Mouse (Mus musculus): ENCODE results near the gene Plxdc2. TPM values are rescaled to one million over a fixed set of nuclear protein-coding genes. Genes with fewer than 3 reads are reported as not detected.
"Not testable (repeated sequence)": the region's sequence is repeated elsewhere in the genome, so short reads cannot be mapped to it uniquely, and the experiment has no call there.

Plxdc2 gene
- total RNA-seq, 2 experiments from 2014 or later: 11.5 to 16.8 TPM

DNA sequence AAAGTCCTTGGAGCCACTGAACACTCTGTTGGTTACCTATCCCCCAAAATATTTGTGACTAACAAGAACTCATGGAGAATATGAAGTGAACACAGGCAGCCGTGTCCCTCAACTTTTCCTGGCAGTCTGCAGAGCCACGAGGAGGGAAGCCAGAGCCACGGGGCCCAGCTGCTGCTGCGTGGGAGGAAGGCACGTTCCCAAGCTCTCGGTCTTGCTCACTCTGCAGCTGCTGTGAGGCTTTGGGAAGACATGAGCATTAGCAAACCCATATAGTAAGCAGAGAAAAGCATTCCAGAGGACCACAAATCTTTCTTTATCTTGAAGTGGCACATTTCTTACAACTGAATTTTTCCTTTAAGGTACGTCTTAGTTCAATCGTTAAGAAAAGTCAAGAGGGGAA, 382.1 kb downstream of the Plxdc2 start:
- peak; percentile 12 to 38 for DNase-seq (ENCODE audit: low spot score in 2 of 2)

DNA sequence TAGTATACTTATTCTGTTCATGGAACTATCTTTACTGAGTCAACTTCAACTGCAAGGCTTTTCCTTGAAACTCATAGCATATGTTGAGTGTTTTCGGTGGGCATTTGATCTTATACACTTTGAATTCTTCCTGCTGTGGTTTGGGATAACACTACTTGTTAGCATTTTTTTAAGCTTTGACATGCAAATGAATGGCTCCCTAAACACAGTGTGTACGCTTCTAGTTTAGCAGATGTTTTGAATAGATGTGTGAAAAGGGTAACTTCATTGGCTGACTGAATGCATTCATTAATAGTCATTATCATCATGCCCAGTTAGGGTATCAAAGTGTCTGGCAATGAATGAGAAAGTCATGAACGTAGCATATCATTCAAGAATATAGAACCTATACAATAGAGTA, 385.7 kb downstream of the Plxdc2 start:
- DNase-seq (ENCODE audit: low spot score in 2 of 2): no peak

DNA sequence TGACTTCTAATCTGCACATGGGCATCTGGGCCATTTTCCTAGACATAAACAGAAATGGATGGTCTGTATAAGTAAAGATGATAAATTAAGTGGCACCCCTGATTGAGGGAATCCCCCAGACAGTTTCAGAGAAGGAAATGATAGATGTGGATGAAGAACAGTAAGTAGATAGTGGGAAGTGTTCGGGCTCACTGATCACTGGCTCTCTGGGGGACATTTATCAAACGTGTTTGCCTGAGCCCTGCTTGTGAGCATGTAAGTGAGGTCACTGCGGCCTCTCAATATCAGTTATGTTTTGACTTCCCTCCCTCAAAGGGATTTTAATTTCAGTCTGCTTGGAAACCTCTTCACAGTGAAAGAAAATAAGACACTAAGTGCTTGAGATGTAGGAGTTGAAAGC, 387.5 kb downstream of the Plxdc2 start:
- no peak for DNase-seq (ENCODE audit: low spot score in 2 of 2)

DNA sequence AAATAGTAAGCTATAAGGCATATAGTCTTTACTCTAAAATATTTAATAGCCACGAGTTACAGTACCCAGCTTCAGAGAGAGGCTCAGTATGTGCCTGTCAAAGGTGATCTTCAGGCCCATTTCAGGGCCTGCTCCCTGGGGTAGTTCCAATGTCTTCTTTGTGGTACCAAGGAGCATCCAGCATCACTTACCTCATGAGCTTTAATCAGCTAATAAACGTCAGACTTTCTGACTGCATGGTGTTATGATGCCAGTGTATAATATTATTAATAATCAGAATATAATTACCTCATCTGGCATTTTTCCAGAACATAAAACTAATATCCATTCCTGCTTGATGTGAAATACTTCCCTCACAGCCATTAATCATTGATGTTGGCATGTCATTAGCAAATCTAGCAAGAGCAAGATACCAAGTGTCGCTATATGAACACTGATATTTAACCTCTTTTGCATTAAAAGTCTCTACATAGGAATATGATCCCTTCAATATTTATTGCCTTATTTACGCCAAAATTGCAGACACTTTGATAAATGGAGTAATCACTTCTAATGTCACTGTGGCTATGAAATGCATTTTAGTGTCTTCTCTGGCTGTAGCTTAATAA, 393.3 kb downstream of the Plxdc2 start:
- no peak for DNase-seq (ENCODE audit: low spot score in 2 of 2)

DNA sequence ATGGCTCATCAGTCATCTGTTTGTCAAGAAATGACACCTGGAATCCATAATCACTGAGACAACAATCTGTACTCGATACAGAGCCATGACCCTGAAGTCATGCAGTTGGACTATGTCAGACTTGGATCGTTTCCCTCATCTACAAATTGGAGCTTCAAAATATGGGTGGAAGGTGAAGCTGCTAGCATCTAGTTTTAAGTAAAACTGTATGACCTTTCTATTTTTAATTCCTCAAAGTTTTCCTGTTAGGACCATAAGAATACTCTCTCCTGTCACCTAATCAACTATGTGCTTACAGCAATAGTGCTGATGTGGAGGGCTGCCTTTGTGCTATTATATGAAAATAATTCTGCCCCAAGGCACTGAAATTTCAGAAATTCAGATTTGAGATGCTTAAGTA, 401.1 kb downstream of the Plxdc2 start:
- no peak for DNase-seq (ENCODE audit: low spot score in 2 of 2)

DNA sequence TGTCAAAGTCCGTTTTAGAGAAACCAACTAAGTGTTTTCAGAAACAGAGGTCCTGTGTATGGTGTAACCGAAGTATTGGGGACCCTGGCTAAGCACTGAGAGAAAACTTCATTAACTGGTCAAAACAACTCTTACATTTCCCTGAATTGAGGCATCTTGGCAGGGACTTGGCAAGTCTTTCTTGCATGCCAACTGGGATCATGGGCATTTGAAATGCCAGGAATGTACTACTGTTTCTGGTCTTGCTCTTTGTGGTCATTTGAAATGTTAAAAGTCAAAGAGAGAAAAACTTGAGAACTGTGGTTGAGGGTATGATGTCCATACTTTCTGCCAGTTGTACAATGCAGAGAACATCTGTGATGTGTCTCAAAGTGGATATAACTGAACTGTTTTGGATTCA, 403.7 kb downstream of the Plxdc2 start:
- no peak for DNase-seq (ENCODE audit: low spot score in 2 of 2)

DNA sequence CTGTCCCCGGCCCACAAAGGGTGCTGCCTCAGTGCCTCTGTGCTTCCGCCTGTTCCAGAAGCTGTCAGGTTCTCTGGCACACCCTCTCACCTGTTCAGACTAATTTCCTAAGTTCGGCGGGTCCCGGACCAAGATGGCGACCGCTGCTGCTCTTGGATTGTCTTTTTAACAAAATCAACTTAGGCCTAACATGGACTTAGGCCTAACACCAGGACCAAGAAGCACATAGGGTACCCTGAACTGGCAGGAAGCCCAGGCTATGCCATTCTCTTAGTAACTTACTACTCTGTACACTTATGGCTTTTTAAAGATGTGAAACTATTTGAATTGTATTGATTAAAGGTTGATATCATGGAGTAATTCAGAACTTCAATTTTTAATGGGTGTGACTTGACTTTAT, 413.0 kb downstream of the Plxdc2 start:
- not testable (repeated sequence) for DNase-seq (ENCODE audit: low spot score in 2 of 2)

DNA sequence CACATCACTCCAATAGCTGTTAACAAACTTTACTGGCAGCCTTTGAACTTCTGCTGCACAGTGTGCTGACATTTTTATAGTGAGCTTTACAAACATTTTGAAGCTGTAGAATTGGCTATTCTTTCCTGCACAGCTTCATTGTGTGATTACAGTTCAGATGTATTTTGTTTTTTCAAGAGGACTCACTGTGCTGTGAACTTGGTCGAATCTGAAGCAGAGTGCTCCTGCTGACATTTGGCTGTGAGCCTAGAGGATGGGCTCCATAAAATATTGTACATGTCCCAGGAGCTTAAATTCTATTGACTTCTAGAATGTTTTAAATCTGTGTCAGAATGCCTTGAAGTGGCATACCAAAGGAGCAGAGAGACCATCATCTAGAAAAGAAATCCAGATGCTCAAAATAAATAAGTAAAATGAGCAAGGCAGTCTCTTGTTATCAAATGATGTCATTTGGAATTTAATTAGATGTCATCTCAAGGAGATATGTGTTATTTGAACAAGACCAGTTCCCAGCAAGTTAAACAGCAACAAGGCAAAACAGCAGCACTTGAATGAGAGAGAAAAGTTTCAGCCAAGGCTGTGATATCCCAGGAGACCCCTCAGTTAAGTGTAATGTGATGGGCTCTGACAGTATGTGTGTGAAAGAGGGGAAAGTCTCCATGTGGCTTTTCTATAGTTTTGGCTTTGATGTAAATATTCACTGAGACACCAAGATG, 417.5 kb downstream of the Plxdc2 start:
- DNase-seq (ENCODE audit: low spot score in 2 of 2): no peak

DNA sequence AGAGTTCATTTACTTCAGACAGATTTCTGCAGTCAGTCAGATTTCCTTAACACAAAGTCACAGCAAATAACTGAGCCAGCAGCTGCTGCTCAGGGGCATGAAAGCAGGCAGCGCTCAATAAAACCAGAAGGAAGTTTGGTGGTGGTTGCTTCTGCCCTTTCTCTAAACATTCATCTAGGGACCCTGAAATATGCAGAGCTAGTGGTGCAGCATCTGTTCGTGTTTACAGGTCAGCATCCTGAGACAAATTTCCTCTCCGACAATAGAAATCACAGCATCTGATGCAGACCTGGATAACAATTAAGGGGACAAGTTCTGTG, 418.0 kb downstream of the Plxdc2 start:
- DNase-seq (ENCODE audit: low spot score in 2 of 2): no peak

DNA sequence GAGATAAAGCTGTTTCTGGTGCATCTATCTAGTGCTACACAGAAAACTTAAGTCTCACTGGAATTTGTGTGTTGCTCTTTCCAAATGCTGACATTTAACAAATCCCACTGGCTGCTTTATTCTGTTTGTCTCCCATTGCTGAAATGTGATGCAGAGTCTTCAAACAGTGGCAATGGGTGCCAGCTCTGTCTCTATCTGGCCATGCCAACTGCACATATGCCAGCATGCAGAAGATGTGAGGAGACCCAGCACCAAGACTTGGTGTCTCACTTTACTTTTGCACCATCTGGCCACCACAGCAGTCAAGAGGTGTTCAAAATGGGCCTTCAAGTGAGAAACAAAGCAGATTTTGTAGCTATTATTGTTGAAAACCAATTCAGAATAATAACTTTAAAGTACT, 439.2 kb downstream of the Plxdc2 start:
- no peak for DNase-seq (ENCODE audit: low spot score in 2 of 2)
